Mouse (Mus musculus) liver, postnatal 0 days (tissue): Measurements from ENCODE around the gene Hccs.

ENCODE experiments used
- CTCF ChIP-seq: sonication (generic); IDR thresholded peaks from 2 replicates; pipeline ENCODE4 v1.5.1; 2016; ENCODE audit warnings: antibody characterized with exemption, low read depth
- EP300 ChIP-seq: IDR thresholded peaks from 2 replicates; pipeline ENCODE4 v1.6.1; 2016; ENCODE audit warnings: antibody characterized with exemption, low read depth, mild to moderate bottlenecking

- TF ChIP-seq EP300 (no peak), CTCF (no peak)
These were observed 63.4 kb downstream of the Hccs start for GRCm38 (mm10) chrX:169256741-169257140.
